Mouse (Mus musculus) right cerebral cortex, postnatal 10 days (tissue): ENCODE results near the gene Snap25.
A peak's percentile ranks its signal among the peaks of the same experiment; 100 is the strongest.

Source experiments
- DNase-seq, 2 experiments: peaks; one replicate each; pipeline ENCODE4 v3.0.0; 2021; ENCODE audit warnings: low spot score in 2 of 2

Snap25 gene

GRCm38 (mm10) chr2:136711746-136712440, 1.4 kb upstream of the Snap25 start:
- peak; percentile 67 to 78 for DNase-seq

GRCm38 (mm10) chr2:136712441-136713015, 725 bp upstream of the Snap25 start:
- peak; percentile 34 to 46 for DNase-seq

- DNase-seq: peak; percentile 67 to 72
These were observed 757 bp downstream of the Snap25 start for GRCm38 (mm10) chr2:136714008-136714411.

- DNase-seq: no peak
These were observed 2.3 kb downstream of the Snap25 start for GRCm38 (mm10) chr2:136715531-136715930.

GRCm38 (mm10) chr2:136716400-136716799, 3.1 kb downstream of the Snap25 start:
- no peak for DNase-seq

- DNase-seq: peak in 1 of 2 experiments; percentile 61
These were observed 7.0 kb downstream of the Snap25 start for GRCm38 (mm10) chr2:136720235-136720634.

- no peak for DNase-seq
These were observed 25.0 kb downstream of the Snap25 start for GRCm38 (mm10) chr2:136738260-136738659.

- DNase-seq: no peak
These were observed 29.0 kb downstream of the Snap25 start for GRCm38 (mm10) chr2:136742230-136742629.

- no peak for DNase-seq
These were observed 31.6 kb downstream of the Snap25 start for GRCm38 (mm10) chr2:136744683-136745326.

GRCm38 (mm10) chr2:136745327-136745994, 32.2 kb downstream of the Snap25 start:
- DNase-seq: no peak

GRCm38 (mm10) chr2:136753682-136754081, 40.4 kb downstream of the Snap25 start:
- DNase-seq: peak; percentile 59 to 81

- no peak for DNase-seq
These were observed 45.7 kb downstream of the Snap25 start for GRCm38 (mm10) chr2:136758809-136759551.

- DNase-seq: no peak
These were observed 64.9 kb downstream of the Snap25 start for GRCm38 (mm10) chr2:136778156-136778555.

- no peak for DNase-seq
These were observed 65.4 kb downstream of the Snap25 start for GRCm38 (mm10) chr2:136778674-136779073.

- DNase-seq: no peak
These were observed 67.0 kb downstream of the Snap25 start for GRCm38 (mm10) chr2:136780268-136780667.

GRCm38 (mm10) chr2:136784310-136784709, 71.1 kb downstream of the Snap25 start:
- DNase-seq: peak in 1 of 2 experiments; percentile 66

GRCm38 (mm10) chr2:136788379-136788778, 75.1 kb downstream of the Snap25 start:
- DNase-seq: peak; percentile 70 to 87

- no peak for DNase-seq
These were observed 83.3 kb downstream of the Snap25 start for GRCm38 (mm10) chr2:136796518-136796917.

GRCm38 (mm10) chr2:136798887-136799430, 85.7 kb downstream of the Snap25 start:
- no peak for DNase-seq

GRCm38 (mm10) chr2:136801102-136801501, 87.8 kb downstream of the Snap25 start:
- no peak for DNase-seq

- no peak for DNase-seq
These were observed 88.8 kb downstream of the Snap25 start for GRCm38 (mm10) chr2:136802076-136802475.
